Mouse (Mus musculus): ENCODE results near the gene March10.

DNA sequence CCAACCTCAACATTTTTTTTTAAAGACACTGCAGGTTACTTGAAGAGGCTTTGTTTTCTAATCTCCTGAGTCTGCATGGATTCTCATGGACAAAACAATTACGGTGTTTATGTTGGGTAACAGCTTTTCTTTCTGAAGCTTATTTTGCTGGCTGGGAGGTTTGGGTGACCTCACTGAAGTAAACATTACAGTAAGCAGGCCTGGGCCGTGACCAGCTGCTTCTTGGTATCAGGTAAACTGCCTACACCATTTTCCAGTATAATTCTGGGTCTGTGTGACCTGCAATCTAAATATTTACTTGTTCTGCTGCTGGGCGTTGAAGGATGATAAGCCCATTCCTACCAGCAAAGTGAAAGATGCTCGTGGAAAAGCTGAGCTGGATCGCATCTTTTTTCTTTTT is 30.1 kb downstream of the March10 start:
- no peak for TF ChIP-seq CTCF (IDR thresholded peaks at IDR 0.05; ENCODE audit: insufficient read depth, low read depth, low read length)
- no peak for TF ChIP-seq POLR2A (IDR thresholded peaks at IDR 0.05; ENCODE audit: insufficient read depth, low read depth, low read length)

All from olfactory bulb, adult 2 months (tissue).